Mouse (Mus musculus) gastrocnemius, adult 2 months (tissue): ENCODE measurements around the gene Dnmt3l. TPM values are rescaled to one million over a fixed set of nuclear protein-coding genes. Genes with fewer than 3 reads are reported as not detected.

Experiments used
- DNase-seq: peaks from one replicate; pipeline ENCODE4 v3.0.0; 2022
- H3K27ac ChIP-seq: fragments of 200-600 bp; 2 replicates; pipeline ENCODE4 v1.8.1; 2022; ENCODE audit warnings: mild to moderate bottlenecking
- H3K4me3 ChIP-seq: fragments of 200-600 bp; 2 replicates; pipeline ENCODE4 v1.8.1; 2022; ENCODE audit warnings: mild to moderate bottlenecking, moderate library complexity
- CTCF ChIP-seq: fragments of 200-600 bp; IDR thresholded peaks from 2 replicates; pipeline ENCODE4 v1.8.1; 2022; ENCODE audit warnings: antibody characterized with exemption, mild to moderate bottlenecking, moderate library complexity
- intact Hi-C: fragments of 180-260 bp; cut with DNase I; formaldehyde crosslinking; loops from one replicate; pipeline ENCODE4 v1.15.1; 2025
- total RNA-seq, 2 experiments: library from RNA; stranded (reverse); gene quantifications; 2 replicates each; pipeline ENCODE4 v1.2.3; 2021

Gene Dnmt3l
- total RNA-seq, 2 experiments from 2014 or later: not detected

DNA sequence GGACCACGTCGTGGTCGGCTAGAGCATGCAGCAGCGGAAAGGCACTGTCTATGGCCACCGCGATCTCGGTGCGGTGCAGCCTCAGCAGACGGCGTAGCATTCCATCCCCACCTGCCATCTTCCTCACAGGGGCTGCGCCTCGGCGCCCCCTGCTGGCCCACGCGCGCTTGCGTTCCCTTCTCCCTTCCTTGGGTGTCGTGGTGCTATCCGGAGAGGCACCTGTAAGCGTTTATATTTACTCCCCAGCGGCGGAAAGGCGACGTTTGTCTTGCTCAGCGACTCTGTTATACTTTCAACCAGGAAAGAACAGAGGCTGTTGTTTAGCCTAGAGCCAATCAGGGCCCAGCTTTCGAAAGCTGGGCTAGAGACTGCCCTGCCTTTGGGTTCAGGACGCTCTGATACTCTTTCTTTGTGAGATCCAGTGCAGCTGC lies 1.7 kb downstream of the Dnmt3l start, which contains the start of gene Aire:
Gene Aire, minus strand, starts transcription at position 205 of the 431 bp plus-strand sequence.
- intact Hi-C loops: no loop called here
- DNase-seq: peak; percentile 72
- peak; percentile 85 for TF ChIP-seq CTCF
- peak within 1 kb of the TSS; percentile 50 for H3K4me3 ChIP-seq
- no peak within 1 kb of the TSS for H3K27ac ChIP-seq

DNA sequence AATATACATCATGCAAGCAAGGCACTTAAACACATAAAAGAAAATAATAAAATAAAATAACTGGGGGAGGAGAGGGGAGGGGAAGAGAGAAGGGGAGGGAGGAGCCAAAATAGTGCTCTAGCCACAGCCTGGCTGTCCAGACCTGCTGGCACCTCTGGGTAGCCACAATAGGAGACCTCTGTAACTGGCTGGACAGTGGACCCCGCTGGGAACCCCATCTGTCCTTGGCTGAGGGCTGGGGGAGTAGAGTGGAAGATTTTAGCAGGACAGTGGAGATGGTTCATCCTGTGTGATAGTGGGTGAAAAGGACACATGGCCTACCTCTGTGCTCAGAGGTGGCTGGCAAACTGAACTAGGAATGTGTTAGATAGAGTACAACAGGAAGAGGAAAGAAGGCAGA lies 2.8 kb downstream of the Dnmt3l start:
- intact Hi-C loops: no loop called here
- H3K4me3 ChIP-seq: no peak overlapping the region

DNA sequence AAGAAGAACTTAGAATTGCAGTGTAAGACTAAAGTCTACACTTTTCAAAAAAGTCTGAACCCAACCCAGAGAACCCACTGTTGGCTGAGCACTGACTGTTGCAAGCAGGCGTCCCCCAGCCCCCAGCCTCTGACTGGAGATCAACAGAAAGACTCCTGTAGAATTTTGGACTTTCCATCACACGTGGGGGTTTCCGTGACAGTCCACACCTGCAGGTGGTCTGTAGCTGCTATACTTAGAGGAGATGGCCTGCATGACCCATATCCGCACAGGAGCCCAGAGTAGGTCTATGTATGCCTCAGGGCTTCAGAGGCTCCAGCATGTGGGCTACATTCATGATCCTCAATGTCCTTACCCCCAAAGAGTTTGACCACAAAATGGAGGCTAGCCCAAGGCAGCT lies 4.6 kb downstream of the Dnmt3l start:
- H3K4me3 ChIP-seq: no peak overlapping the region
- H3K27ac ChIP-seq: no peak overlapping the region
- intact Hi-C loops: no loop called here
- TF ChIP-seq CTCF: no peak
- no peak for DNase-seq

More for the DNA sequence above, 2.8 kb downstream of the Dnmt3l start:
- no peak for TF ChIP-seq CTCF
- H3K27ac ChIP-seq: no peak overlapping the region
- DNase-seq: no peak

DNA sequence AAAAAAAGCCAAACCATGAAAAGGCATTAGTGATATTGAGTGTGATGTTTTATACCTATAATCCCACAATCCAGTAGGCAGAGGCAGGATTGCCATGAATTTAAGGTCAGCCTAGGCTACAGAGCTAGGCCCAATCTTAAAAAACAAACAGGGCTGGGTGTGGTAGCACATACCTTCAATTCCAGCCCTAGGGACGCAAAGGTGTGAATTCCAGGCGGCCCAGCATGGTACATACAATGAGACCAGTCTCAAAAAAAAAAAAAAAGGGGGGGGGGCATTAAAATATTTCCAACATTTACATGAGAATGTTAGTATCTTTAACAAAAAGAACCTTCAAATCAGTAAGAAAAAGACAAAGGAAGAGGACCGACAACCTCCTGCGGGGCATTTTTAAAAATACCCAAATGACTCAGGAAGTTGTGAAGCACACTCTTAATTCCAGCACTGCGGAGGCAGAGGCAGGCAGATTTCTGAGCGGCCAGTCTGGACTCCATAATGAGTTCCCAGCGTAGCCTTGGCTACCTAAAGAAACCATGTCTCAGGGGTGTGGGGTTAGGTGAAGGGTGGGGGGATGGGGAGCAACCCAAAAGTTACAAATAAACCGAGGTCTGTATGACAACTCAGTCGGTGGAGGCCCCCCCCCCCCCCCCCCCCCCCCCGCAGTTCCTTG lies 6.4 kb downstream of the Dnmt3l start:
- H3K27ac ChIP-seq: no peak overlapping the region
- intact Hi-C loops: no loop called here
- DNase-seq: no peak
- no peak overlapping the region for H3K4me3 ChIP-seq
- TF ChIP-seq CTCF: no peak

DNA sequence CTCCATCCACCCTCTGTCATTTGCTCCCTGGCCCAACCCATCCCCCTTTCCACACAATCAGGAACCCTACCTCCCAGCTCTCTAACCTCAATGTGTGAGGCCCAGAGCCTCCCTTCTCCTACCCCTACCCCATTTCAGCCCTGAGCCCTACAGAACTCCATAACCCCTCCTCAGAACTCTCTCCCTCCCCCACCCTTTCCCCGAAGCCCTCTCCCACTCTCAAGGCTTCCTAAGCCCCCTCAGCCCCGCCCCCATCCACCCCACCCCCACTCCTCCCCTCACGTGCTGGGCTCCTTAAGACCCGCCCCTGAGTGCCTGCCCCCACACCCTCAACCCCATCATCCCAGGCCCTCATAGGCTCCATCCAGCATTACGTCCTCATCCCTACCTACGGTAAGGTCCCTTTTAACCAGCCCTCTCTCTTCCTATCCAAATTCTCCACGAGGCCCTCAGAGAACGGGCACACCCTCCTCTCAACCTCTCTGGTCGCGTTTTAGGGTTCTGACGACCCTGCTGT lies 7.8 kb downstream of the Dnmt3l start:
- no peak for TF ChIP-seq CTCF
- H3K4me3 ChIP-seq: no peak overlapping the region
- no peak for DNase-seq
- intact Hi-C loops: no loop called here
- H3K27ac ChIP-seq: no peak overlapping the region

DNA sequence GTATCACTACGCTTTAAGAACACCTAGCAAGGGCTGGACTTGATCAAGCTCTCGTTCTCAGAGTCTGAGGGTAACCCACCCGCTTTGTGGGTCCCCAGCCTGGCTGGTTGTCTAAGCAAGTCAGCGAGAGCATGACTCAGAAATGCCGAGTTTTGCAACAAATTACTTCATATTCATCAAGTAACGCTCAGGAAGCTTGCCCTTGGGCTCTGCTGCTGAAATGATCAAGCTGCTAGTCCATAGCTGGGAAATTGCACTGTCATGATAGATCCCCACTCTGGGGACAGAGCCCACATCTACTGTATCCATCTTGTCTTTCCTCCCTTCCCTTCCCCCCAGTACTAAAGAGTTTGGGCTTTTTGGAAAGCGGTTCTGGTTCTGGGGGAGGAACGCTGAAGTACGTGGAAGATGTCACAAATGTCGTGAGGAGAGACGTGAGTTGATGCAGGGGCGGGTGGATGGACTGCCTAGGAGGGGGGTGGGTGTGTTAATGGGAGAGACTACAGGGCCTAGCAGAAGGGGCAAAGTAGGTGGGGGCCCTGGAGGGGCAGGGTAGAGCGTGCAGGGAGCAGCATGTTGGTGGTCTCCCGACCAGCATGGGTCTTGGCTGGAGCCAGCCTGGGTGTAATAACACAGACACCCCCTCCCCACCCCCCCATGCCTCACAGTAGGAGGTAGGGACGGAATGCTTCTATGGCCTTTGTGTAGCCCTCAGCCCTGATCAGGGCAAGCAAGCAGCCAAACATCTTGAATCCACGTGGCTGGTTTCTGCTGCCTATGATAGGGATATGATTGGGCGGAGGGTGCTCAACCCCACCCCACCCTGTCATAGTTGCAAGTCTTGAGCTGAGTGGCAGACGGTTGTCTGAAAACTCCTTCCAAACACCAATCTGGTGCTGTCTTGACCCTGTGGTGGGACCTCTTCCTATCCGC lies 13.2 kb downstream of the Dnmt3l start:
- no peak overlapping the region for H3K27ac ChIP-seq
- no peak for TF ChIP-seq CTCF
- no peak overlapping the region for H3K4me3 ChIP-seq
- intact Hi-C loops: no loop called here
- peak; percentile 27 for DNase-seq

DNA sequence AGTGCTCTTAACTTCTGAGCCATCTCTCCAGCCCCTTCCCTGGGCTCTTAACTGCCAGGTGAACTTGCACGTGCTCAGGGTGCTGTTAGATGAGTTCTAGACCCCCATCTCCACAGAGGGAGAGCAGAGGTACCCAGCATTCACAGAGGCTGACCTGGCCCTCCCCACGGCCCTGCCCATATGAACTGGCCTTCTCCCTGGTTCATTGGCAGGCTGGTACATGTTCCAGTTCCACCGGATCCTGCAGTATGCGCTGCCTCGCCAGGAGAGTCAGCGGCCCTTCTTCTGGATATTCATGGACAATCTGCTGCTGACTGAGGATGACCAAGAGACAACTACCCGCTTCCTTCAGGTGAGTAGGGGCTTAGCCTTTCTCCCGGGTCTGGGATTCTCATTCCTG lies 15.3 kb downstream of the Dnmt3l start:
- no peak for TF ChIP-seq CTCF
- intact Hi-C loops: no loop called here
- Histone ChIP-seq H3K27ac (no peak overlapping the region), H3K4me3 (no peak overlapping the region)
- DNase-seq: no peak

DNA sequence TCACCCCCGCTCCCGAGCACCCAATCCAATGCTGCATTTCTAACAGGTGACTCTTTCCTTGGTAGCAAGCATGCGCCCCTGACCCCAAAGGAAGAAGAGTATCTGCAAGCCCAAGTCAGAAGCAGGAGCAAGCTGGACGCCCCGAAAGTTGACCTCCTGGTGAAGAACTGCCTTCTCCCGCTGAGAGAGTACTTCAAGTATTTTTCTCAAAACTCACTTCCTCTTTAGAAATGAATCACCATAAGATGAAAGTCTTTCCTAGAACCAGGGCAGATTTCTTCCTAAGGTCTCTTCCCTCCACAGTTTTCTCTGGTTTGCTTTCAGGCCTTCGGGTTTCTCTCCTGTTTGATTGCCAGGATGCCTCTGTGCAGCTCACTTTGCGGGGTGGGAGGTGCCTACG lies 21.4 kb downstream of the Dnmt3l start:
- DNase-seq: no peak
- intact Hi-C loops: no loop called here
- Histone ChIP-seq H3K4me3 (no peak overlapping the region), H3K27ac (no peak overlapping the region)
- TF ChIP-seq CTCF: no peak

DNA sequence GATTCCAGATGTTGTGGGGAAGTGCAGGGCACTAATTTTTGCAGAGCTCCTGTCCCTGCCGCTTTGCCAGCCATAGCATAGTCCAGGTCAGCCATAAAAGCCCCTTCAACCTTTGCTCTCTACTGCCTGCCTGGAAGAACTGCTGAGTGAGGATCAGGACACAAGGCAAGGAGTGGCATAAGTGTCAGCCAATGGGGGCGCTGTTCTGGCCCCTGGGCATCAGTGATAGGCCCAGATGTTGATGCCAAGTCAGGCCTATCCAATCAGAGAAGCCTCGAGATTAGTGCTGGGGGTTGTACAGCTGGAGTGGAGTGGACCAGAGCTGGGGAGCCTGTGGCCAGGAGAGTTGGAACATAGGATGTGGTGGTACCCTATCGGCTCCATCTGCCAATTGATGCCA lies 25.5 kb downstream of the Dnmt3l start:
- TF ChIP-seq CTCF: no peak
- intact Hi-C loops: no loop called here
- DNase-seq: peak; percentile 28
- Histone ChIP-seq H3K4me3 (no peak overlapping the region), H3K27ac (no peak overlapping the region)

DNA sequence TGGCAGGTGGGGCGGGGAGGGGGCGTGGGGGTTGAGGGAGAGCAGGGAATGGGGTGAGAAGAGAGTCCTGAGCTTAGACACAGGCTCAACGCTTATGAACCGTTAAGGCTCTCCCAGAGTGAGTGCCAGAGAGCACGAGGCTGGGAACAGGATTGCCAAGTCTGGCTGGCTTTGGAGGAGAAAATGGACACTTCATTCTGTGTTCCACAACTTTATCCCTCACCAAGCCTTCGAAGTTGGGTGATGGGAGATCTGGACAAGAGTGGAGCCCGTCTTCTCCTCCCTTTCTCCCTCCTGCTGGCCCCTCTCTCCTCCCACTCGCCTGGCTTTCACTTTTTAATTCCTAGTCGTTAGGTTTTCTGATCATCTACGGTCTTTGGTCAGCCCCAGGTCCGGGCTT lies 26.8 kb downstream of the Dnmt3l start:
- intact Hi-C loops: loop anchor here (2.0 kb wide), 1 partner anchor 92 kb away; no protein-coding TSS in a partner anchor
- H3K4me3 ChIP-seq: peak overlapping the region; percentile 95
- no peak for TF ChIP-seq CTCF
- peak overlapping the region; percentile 87 for H3K27ac ChIP-seq
- no peak for DNase-seq

DNA sequence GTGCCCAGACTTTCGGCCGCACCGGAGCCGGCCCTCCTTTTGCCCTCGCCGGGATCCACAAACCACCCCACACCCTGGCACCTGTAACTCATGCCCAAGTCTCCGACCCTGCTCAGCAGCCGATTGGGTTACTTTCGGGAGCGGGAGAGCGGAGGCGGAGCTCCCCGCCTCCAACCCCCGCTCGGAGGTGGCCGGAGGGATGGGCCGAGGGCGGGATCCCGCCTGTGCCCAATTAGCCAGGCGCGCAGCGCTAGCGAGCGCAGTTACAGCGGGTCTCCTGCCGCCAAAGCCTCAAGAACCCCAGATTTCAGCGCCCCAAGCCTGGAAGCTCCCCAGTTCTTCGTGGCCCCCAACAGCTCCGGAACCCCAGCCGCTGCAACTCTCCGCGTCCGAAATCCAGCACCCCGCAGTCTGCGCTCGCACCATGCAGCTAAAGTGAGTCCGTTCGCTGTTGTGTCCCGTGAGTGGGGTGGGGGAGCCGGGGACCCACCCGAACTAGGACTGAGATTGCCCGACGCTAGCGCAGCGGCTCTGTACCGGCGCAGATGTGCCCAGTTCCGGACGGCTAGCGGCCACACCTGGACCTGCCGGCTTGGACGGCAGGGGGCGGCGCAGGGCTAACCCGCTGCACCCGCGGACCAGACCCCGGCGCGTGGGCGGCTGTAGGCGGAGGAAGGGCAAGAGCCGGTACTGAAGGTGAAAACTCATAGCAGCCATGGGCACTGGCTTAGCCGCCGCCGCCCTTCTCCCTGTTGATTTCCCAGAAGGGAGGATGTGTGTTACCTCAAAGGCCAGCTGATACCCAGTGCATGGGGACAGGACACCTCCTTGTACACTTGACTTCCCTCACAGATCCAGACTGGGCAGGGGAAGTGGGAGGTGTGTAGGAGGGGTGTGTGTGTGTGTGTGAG lies 27.6 kb downstream of the Dnmt3l start, which contains the start of gene Icosl:
Gene Icosl, plus strand, starts transcription at position 202 of the 911 bp plus-strand sequence.
- peak; percentile 76 for TF ChIP-seq CTCF

DNA sequence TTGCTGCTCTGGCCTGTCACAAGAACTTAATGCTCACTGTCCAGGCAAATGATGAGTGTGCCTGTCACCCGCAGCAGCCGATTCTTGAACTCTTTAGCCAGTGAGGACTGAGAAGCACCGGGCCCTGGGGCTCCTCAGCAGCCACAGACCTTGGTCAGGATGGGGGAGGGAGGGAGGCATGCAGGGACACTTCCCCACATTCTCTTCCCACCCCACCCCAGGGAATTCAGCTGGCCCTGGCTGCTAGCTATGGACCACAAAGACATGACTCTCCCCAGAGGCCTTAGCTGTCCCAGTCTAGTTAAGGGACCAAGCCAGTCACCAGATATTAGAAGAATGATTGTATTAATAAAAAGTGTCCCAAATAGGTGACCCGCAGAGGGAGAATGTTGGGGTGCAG lies 32.4 kb downstream of the Dnmt3l start:
- no peak for DNase-seq
- TF ChIP-seq CTCF: no peak
- intact Hi-C loops: no loop called here
- Histone ChIP-seq H3K27ac (no peak overlapping the region), H3K4me3 (no peak overlapping the region)

More for the DNA sequence above, 27.6 kb downstream of the Dnmt3l start, which contains the start of gene Icosl:
- Histone ChIP-seq H3K4me3 (peak within 1 kb of the TSS; percentile 95), H3K27ac (peak within 1 kb of the TSS; percentile 87)
- intact Hi-C loops: loop anchor here (2.0 kb wide), 1 partner anchor 91 kb away; no protein-coding TSS in a partner anchor
- DNase-seq: peak; percentile 89
